Mouse (Mus musculus) neural tube, embryonic 13.5 days (tissue): ENCODE data around the gene Lamc3. TPM values are rescaled to one million over a fixed set of nuclear protein-coding genes. Genes with fewer than 3 reads are reported as not detected.

ENCODE experiments used
- ATAC-seq: fragments of 200-750 bp; cut with Nextera tagmentation; 2 replicates; pipeline ENCODE4 v1.8.0; 2017; ENCODE audit warnings: low read depth, mild to moderate bottlenecking, moderate TSS enrichment, moderate library complexity
- H3K27ac ChIP-seq: fragments of 300-500 bp; sonication (generic); replicated peaks from 2 replicates; pipeline ENCODE4 v1.5.1; 2015; ENCODE audit warnings: moderate library complexity, mild to moderate bottlenecking, inconsistent platforms
- H3K27me3 ChIP-seq: fragments of 300-500 bp; sonication (generic); 2 replicates; pipeline ENCODE4 v1.6.1; 2015; ENCODE audit warnings: mild to moderate bottlenecking, inconsistent platforms
- H3K36me3 ChIP-seq: fragments of 300-500 bp; sonication (generic); 2 replicates; pipeline ENCODE4 v1.6.1; 2015; ENCODE audit warnings: mild to moderate bottlenecking, inconsistent platforms
- H3K4me1 ChIP-seq: fragments of 300-500 bp; sonication (generic); replicated peaks from 2 replicates; pipeline ENCODE4 v1.6.1; 2015; ENCODE audit warnings: inconsistent platforms
- H3K4me2 ChIP-seq: fragments of 300-500 bp; sonication (generic); 2 replicates; pipeline ENCODE4 v1.6.1; 2015; ENCODE audit warnings: inconsistent platforms, mild to moderate bottlenecking, moderate library complexity
- H3K4me3 ChIP-seq: fragments of 300-500 bp; sonication (generic); 2 replicates; pipeline ENCODE4 v1.5.1; 2015; ENCODE audit warnings: mild to moderate bottlenecking, inconsistent platforms
- H3K9ac ChIP-seq: fragments of 300-500 bp; sonication (generic); 2 replicates; pipeline ENCODE4 v1.6.1; 2015; ENCODE audit warnings: moderate library complexity, mild to moderate bottlenecking, inconsistent platforms
- H3K9me3 ChIP-seq: fragments of 300-500 bp; sonication (generic); 2 replicates; pipeline ENCODE4 v1.6.1; 2016; ENCODE audit warnings: inconsistent platforms
- WGBS: fragments of 180-500 bp; shearing (Covaris S2); methylation state at CpG from one replicate; pipeline ENCODE4 v1.1.7; 2015; 5-methylcytosine and 5-hydroxymethylcytosine counted together
- polyA plus RNA-seq: library from polyadenylated mRNA; unstranded; fragments of >200 nt; fragmentation: Nextera tagmentation; extraction: Ambion mirVana; gene quantifications from 2 replicates; pipeline ENCODE4 v1.2.1, GENCODE M21; 2015

Lamc3 gene
- polyA plus RNA-seq, 1 experiment from 2014 or later, result 5.7 TPM

GRCm38 (mm10) chr2:31996060-31996459 lies 109.0 kb downstream of the Lamc3 start:
- H3K9me3 ChIP-seq, result no peaks in the 10 kb centered on the region
- H3K4me3 ChIP-seq, result no peak overlapping the region
- H3K4me1 ChIP-seq, result no peaks in the 10 kb centered on the region
- no peak overlapping the region for H3K4me2 ChIP-seq
- H3K36me3 ChIP-seq, result peaks cover 95% of the 10 kb centered on the region
- WGBS, result 98% methylated on average over 13 of the region's 13 CpGs
- no peak for ATAC-seq
- no peak overlapping the region for H3K27ac ChIP-seq
- no peak overlapping the region for H3K9ac ChIP-seq
- H3K27me3 ChIP-seq, result no peaks in the 10 kb centered on the region

Other genes starting within 250 kb of the Lamc3 start
- 36.4 and 45.9 TPM in 2 replicates for gene Prdm12, start 247.3 kb upstream of the Lamc3 start, polyA plus RNA-seq
- 41.9 and 42.6 TPM in 2 replicates for gene Exosc2, start 216.6 kb upstream of the Lamc3 start, polyA plus RNA-seq
- gene Abl1, start 198.9 kb upstream of the Lamc3 start, polyA plus RNA-seq, result 19.3 and 21.6 TPM in 2 replicates
- gene Qrfp, start 76.7 kb upstream of the Lamc3 start, polyA plus RNA-seq, result 0.13 TPM in 1 of 2 replicates, not detected in the other
- gene Fibcd1, start 41.3 kb upstream of the Lamc3 start, polyA plus RNA-seq, result 2.8 and 3.1 TPM in 2 replicates
- 23.1 and 29.1 TPM in 2 replicates for gene Aif1l, start 62.8 kb downstream of the Lamc3 start, polyA plus RNA-seq
- gene Nup214, start 87.1 kb downstream of the Lamc3 start, polyA plus RNA-seq, result 74.2 and 74.5 TPM in 2 replicates
- gene Fam78a, start 197.6 kb downstream of the Lamc3 start, polyA plus RNA-seq, result 0.88 and 1.2 TPM in 2 replicates
- gene Plpp7, start 208.2 kb downstream of the Lamc3 start, polyA plus RNA-seq, result 22.6 and 24.1 TPM in 2 replicates